Mouse (Mus musculus) ES-Bruce4 (cell line): ENCODE results near the gene Rcc2. TPM values are rescaled to one million over a fixed set of nuclear protein-coding genes. Genes with fewer than 3 reads are reported as not detected.

Experiments
- H3K27ac ChIP-seq: 2 replicates; pipeline ENCODE4 v1.5.1; 2012; ENCODE audit warnings: low read length, inconsistent platforms; ENCODE audit not compliant: insufficient read depth
- H3K27me3 ChIP-seq: 2 replicates; pipeline ENCODE4 v1.6.1; 2012; ENCODE audit warnings: mild to moderate bottlenecking, low read length, inconsistent platforms; ENCODE audit not compliant: control insufficient read depth, poor library complexity, insufficient read depth, severe bottlenecking
- H3K36me3 ChIP-seq: 2 replicates; pipeline ENCODE4 v1.6.1; 2012; ENCODE audit warnings: inconsistent platforms, mild to moderate bottlenecking, low read length, moderate library complexity; ENCODE audit not compliant: control insufficient read depth, poor library complexity, insufficient read depth, severe bottlenecking
- H3K4me1 ChIP-seq: one replicate; pipeline ENCODE4 v1.8.1; 2011; ENCODE audit warnings: low read length; ENCODE audit not compliant: control insufficient read depth, insufficient read depth
- H3K4me3 ChIP-seq: 2 replicates; pipeline ENCODE4 v1.5.1; 2011; ENCODE audit warnings: low read depth, mild to moderate bottlenecking, low read length
- H3K9ac ChIP-seq: 2 replicates; pipeline ENCODE4 v1.6.1; 2012; ENCODE audit warnings: low read depth, mild to moderate bottlenecking, inconsistent platforms; ENCODE audit not compliant: poor library complexity, severe bottlenecking
- H3K9me3 ChIP-seq: replicated peaks from 2 replicates; pipeline ENCODE4 v1.6.1; 2012; ENCODE audit warnings: mild to moderate bottlenecking, low read length, inconsistent platforms; ENCODE audit not compliant: control insufficient read depth, poor library complexity, insufficient read depth, severe bottlenecking
- CTCF ChIP-seq: IDR thresholded peaks from one replicate; pipeline ENCODE4 v1.8.1; 2011; ENCODE audit warnings: low read depth, low read length
- EP300 ChIP-seq: IDR thresholded peaks from 2 replicates; pipeline ENCODE4 v1.6.1; 2011; ENCODE audit warnings: low read depth, low read length; ENCODE audit not compliant: insufficient read depth
- POLR2A ChIP-seq: IDR thresholded peaks from one replicate; pipeline ENCODE4 v1.8.1; 2011; ENCODE audit warnings: low read length; ENCODE audit not compliant: insufficient read depth
- polyA plus RNA-seq: library from polyadenylated mRNA; stranded (reverse); fragments of >200 nt; gene quantifications from 2 replicates; pipeline ENCODE4 v1.2.4, GENCODE M21; 2011; ENCODE audit warnings: low read depth; ENCODE audit not compliant: missing spikeins, insufficient read depth, insufficient read length

Gene Rcc2
- polyA plus RNA-seq, 1 experiment, result 227 TPM

- H3K9me3 ChIP-seq, result no peaks in the 10 kb centered on the region
- H3K36me3 ChIP-seq, result peaks cover 9% of the 10 kb centered on the region
- H3K4me1 ChIP-seq, result no peaks in the 10 kb centered on the region
- no peak overlapping the region for H3K27ac ChIP-seq
- H3K9ac ChIP-seq, result no peak overlapping the region
- TF ChIP-seq CTCF (no peak), POLR2A (no peak)
- H3K4me3 ChIP-seq, result no peak overlapping the region
- no peaks in the 10 kb centered on the region for H3K27me3 ChIP-seq
Measured at GRCm38 (mm10) chr4:140726907-140727306, 26.6 kb downstream of the Rcc2 start.

GRCm38 (mm10) chr4:140731654-140732053 is 31.3 kb downstream of the Rcc2 start:
- TF ChIP-seq CTCF (peak; percentile 76), EP300 (no peak)
- H3K36me3 ChIP-seq, result no peaks in the 10 kb centered on the region

GRCm38 (mm10) chr4:140732871-140733270 is 32.5 kb downstream of the Rcc2 start:
- H3K27me3 ChIP-seq, result no peaks in the 10 kb centered on the region
- H3K9ac ChIP-seq, result no peak overlapping the region
- H3K4me1 ChIP-seq, result peaks cover 2% of the 10 kb centered on the region
- H3K27ac ChIP-seq, result no peak overlapping the region
- TF ChIP-seq EP300 (no peak), CTCF (no peak), POLR2A (no peak)
- H3K9me3 ChIP-seq, result no peaks in the 10 kb centered on the region
- H3K4me3 ChIP-seq, result no peak overlapping the region
- no peaks in the 10 kb centered on the region for H3K36me3 ChIP-seq

More at GRCm38 (mm10) chr4:140731654-140732053, 31.3 kb downstream of the Rcc2 start:
- Histone ChIP-seq H3K27ac (no peak overlapping the region), H3K4me3 (no peak overlapping the region), H3K9me3 (no peaks in the 10 kb centered on the region), H3K4me1 (peaks cover 2% of the 10 kb centered on the region), H3K9ac (no peak overlapping the region), H3K27me3 (no peaks in the 10 kb centered on the region)

- Histone ChIP-seq H3K4me3 (no peak overlapping the region), H3K9me3 (no peaks in the 10 kb centered on the region), H3K4me1 (no peaks in the 10 kb centered on the region), H3K36me3 (no peaks in the 10 kb centered on the region), H3K9ac (no peak overlapping the region), H3K27me3 (no peaks in the 10 kb centered on the region), H3K27ac (no peak overlapping the region)
- TF ChIP-seq EP300 (no peak), CTCF (no peak), POLR2A (no peak)
Measured at GRCm38 (mm10) chr4:140740655-140741054, 40.3 kb downstream of the Rcc2 start.

GRCm38 (mm10) chr4:140741401-140741800 is 41.1 kb downstream of the Rcc2 start:
- Histone ChIP-seq H3K4me1 (no peaks in the 10 kb centered on the region), H3K9ac (no peak overlapping the region), H3K27ac (no peak overlapping the region), H3K4me3 (no peak overlapping the region), H3K36me3 (no peaks in the 10 kb centered on the region), H3K9me3 (no peaks in the 10 kb centered on the region), H3K27me3 (no peaks in the 10 kb centered on the region)
- TF ChIP-seq POLR2A (no peak), CTCF (no peak), EP300 (no peak)

GRCm38 (mm10) chr4:140742543-140742942 is 42.2 kb downstream of the Rcc2 start, which contains the start of gene Padi6:
Gene Padi6, minus strand, starts transcription at chr4:140742643.
- no peak within 1 kb of the TSS for H3K27ac ChIP-seq
- no peak within 1 kb of the TSS for H3K9ac ChIP-seq
- no peak for TF ChIP-seq POLR2A
- H3K4me3 ChIP-seq, result no peak within 1 kb of the TSS
- H3K27me3 ChIP-seq, result no peaks in the 10 kb centered on the region
- no peaks in the 10 kb centered on the region for H3K4me1 ChIP-seq
- no peaks in the 10 kb centered on the region for H3K9me3 ChIP-seq
- H3K36me3 ChIP-seq, result no peaks in the 10 kb centered on the region
